Mouse (Mus musculus): Measurements from ENCODE around the gene Thap3. TPM values are rescaled to one million over a fixed set of nuclear protein-coding genes. Genes with fewer than 3 reads are reported as not detected.

Thap3 gene
- polyA plus RNA-seq, 1 experiment: 20.0 TPM

- H3K36me3 ChIP-seq (ENCODE audit: control insufficient read depth, insufficient read depth, low read length, poor library complexity, severe bottlenecking): peaks cover 7% of the 10 kb centered on the region; the same call in 1 of the 2 replicates
- no peak overlapping the region for H3K4me3 ChIP-seq (ENCODE audit: low read depth, low read length)
- no peak for TF ChIP-seq POLR2A (IDR thresholded peaks at IDR 0.05; ENCODE audit: insufficient read depth, low read length)
- TF ChIP-seq CTCF (IDR thresholded peaks at IDR 0.05; ENCODE audit: low read depth, low read length): peak; percentile 56
Measured at GRCm38 (mm10) chr4:152021568-152022097, 32.8 kb upstream of the Thap3 start.

GRCm38 (mm10) chr4:152020024-152020423, 31.2 kb upstream of the Thap3 start:
- Histone ChIP-seq H3K4me1 (ENCODE audit: control insufficient read depth, insufficient read depth, low read length) (no peaks in the 10 kb centered on the region), H3K9me3 (replicated peaks; ENCODE audit: control insufficient read depth, insufficient read depth, low read length, poor library complexity, severe bottlenecking) (no peaks in the 10 kb centered on the region), H3K36me3 (ENCODE audit: control insufficient read depth, insufficient read depth, low read length, poor library complexity, severe bottlenecking) (peaks cover 12% of the 10 kb centered on the region), H3K27me3 (ENCODE audit: control insufficient read depth, insufficient read depth, low read length, poor library complexity, severe bottlenecking) (no peaks in the 10 kb centered on the region), H3K4me3 (ENCODE audit: low read depth, low read length) (no peak overlapping the region), H3K9ac (ENCODE audit: low read depth, poor library complexity, severe bottlenecking) (no peak overlapping the region), H3K27ac (ENCODE audit: insufficient read depth, low read length) (no peak overlapping the region)
- TF ChIP-seq POLR2A (IDR thresholded peaks at IDR 0.05; ENCODE audit: insufficient read depth, low read length) (no peak), CTCF (IDR thresholded peaks at IDR 0.05; ENCODE audit: low read depth, low read length) (no peak), EP300 (IDR thresholded peaks at IDR 0.05; ENCODE audit: insufficient read depth, low read depth, low read length) (no peak)

More at GRCm38 (mm10) chr4:152021568-152022097, 32.8 kb upstream of the Thap3 start:
- H3K9ac ChIP-seq (ENCODE audit: low read depth, poor library complexity, severe bottlenecking): no peak overlapping the region
- H3K27ac ChIP-seq (ENCODE audit: insufficient read depth, low read length): no peak overlapping the region
- H3K4me1 ChIP-seq (ENCODE audit: control insufficient read depth, insufficient read depth, low read length): no peaks in the 10 kb centered on the region
- H3K9me3 ChIP-seq (replicated peaks; ENCODE audit: control insufficient read depth, insufficient read depth, low read length, poor library complexity, severe bottlenecking): no peaks in the 10 kb centered on the region
- no peaks in the 10 kb centered on the region for H3K27me3 ChIP-seq (ENCODE audit: control insufficient read depth, insufficient read depth, low read length, poor library complexity, severe bottlenecking)

- TF ChIP-seq CTCF (IDR thresholded peaks at IDR 0.05; ENCODE audit: low read depth, low read length) (no peak), POLR2A (IDR thresholded peaks at IDR 0.05; ENCODE audit: insufficient read depth, low read length) (no peak), EP300 (IDR thresholded peaks at IDR 0.05; ENCODE audit: insufficient read depth, low read depth, low read length) (no peak)
- Histone ChIP-seq H3K9ac (ENCODE audit: low read depth, poor library complexity, severe bottlenecking) (no peak overlapping the region), H3K36me3 (ENCODE audit: control insufficient read depth, insufficient read depth, low read length, poor library complexity, severe bottlenecking) (peaks cover 17% of the 10 kb centered on the region), H3K27ac (ENCODE audit: insufficient read depth, low read length) (no peak overlapping the region), H3K27me3 (ENCODE audit: control insufficient read depth, insufficient read depth, low read length, poor library complexity, severe bottlenecking) (no peaks in the 10 kb centered on the region), H3K4me1 (ENCODE audit: control insufficient read depth, insufficient read depth, low read length) (no peaks in the 10 kb centered on the region), H3K4me3 (ENCODE audit: low read depth, low read length) (no peak overlapping the region), H3K9me3 (replicated peaks; ENCODE audit: control insufficient read depth, insufficient read depth, low read length, poor library complexity, severe bottlenecking) (no peaks in the 10 kb centered on the region)
Measured at GRCm38 (mm10) chr4:152019073-152019472, 30.3 kb upstream of the Thap3 start.

DNA sequence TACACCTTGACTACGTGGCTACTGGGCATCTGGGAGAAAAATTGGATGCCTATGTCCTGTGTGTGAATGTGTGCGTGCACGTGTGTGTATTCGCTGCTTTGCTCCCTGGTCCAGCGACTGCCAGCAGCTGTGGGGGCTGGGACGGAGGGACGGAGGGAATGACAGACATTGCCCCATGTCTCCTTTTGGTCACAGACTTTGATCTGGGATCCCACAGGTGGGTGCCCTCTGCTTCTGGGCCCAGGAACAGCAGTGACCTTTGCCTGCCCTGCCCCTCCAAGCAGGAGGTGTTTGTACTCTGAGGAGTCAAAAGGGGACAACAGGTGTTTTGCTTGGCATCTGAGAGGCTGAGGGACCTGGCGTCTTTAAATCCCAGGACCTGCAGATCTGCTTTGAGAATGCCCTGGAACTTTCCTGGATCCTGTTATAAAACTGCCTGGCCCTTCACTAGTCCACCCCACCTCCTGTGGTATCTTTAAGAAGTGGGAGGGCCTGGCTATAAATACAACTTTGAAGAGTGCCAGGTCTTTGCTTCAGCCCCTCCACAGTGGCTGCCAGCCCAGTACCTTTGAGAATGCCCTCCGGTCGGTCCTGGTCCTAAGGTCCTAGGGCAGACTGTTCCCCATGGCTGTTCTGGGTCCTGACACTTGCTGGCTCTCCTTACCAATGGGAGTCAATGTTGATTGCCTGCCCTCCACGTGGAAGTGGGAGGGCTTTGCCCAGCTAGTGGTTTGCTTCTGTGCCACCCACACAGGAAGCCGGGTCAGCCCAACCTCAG, 24.4 kb upstream of the Thap3 start:
- no peaks in the 10 kb centered on the region for H3K27me3 ChIP-seq (ENCODE audit: control insufficient read depth, insufficient read depth, low read length, poor library complexity, severe bottlenecking)
- no peak overlapping the region for H3K9ac ChIP-seq (ENCODE audit: low read depth, poor library complexity, severe bottlenecking)
- H3K4me1 ChIP-seq (ENCODE audit: control insufficient read depth, insufficient read depth, low read length): no peaks in the 10 kb centered on the region
- peaks cover 30% of the 10 kb centered on the region for H3K36me3 ChIP-seq (ENCODE audit: control insufficient read depth, insufficient read depth, low read length, poor library complexity, severe bottlenecking)
- H3K4me3 ChIP-seq (ENCODE audit: low read depth, low read length): no peak overlapping the region
- no peak for TF ChIP-seq EP300 (IDR thresholded peaks at IDR 0.05; ENCODE audit: insufficient read depth, low read depth, low read length)
- no peak for TF ChIP-seq CTCF (IDR thresholded peaks at IDR 0.05; ENCODE audit: low read depth, low read length)
- H3K9me3 ChIP-seq (replicated peaks; ENCODE audit: control insufficient read depth, insufficient read depth, low read length, poor library complexity, severe bottlenecking): no peaks in the 10 kb centered on the region
- H3K27ac ChIP-seq (ENCODE audit: insufficient read depth, low read length): no peak overlapping the region

DNA sequence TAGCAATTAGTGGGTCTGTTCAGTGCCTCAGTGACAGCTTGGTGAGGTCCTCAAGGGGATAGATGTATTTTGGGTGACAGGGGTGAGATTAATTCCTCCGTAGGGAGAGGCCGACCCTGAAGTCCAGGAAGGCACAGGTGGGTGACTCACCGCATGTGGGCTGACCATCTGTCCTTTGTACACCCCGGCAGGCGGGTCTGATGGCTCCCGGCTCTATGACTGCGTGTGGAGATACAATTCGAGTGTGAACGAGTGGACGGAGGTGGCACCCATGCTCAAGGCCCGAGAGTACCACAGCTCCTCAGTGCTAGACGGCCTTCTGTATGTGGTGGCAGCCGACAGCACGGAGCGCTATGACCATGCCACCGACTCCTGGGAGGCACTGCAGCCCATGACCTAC, 23.3 kb upstream of the Thap3 start:
- TF ChIP-seq POLR2A (IDR thresholded peaks at IDR 0.05; ENCODE audit: insufficient read depth, low read length) (no peak), EP300 (IDR thresholded peaks at IDR 0.05; ENCODE audit: insufficient read depth, low read depth, low read length) (no peak), CTCF (IDR thresholded peaks at IDR 0.05; ENCODE audit: low read depth, low read length) (no peak)
- no peaks in the 10 kb centered on the region for H3K4me1 ChIP-seq (ENCODE audit: control insufficient read depth, insufficient read depth, low read length)
- no peak overlapping the region for H3K9ac ChIP-seq (ENCODE audit: low read depth, poor library complexity, severe bottlenecking)
- H3K9me3 ChIP-seq (replicated peaks; ENCODE audit: control insufficient read depth, insufficient read depth, low read length, poor library complexity, severe bottlenecking): no peaks in the 10 kb centered on the region
- H3K27ac ChIP-seq (ENCODE audit: insufficient read depth, low read length): no peak overlapping the region
- H3K27me3 ChIP-seq (ENCODE audit: control insufficient read depth, insufficient read depth, low read length, poor library complexity, severe bottlenecking): no peaks in the 10 kb centered on the region
- peaks cover 30% of the 10 kb centered on the region for H3K36me3 ChIP-seq (ENCODE audit: control insufficient read depth, insufficient read depth, low read length, poor library complexity, severe bottlenecking)
- H3K4me3 ChIP-seq (ENCODE audit: low read depth, low read length): 0 out of 2 replicates have a peak overlapping the region, but pooled peaks have one; percentile 7

GRCm38 (mm10) chr4:152011171-152011760, 22.5 kb upstream of the Thap3 start:
- no peaks in the 10 kb centered on the region for H3K9me3 ChIP-seq (replicated peaks; ENCODE audit: control insufficient read depth, insufficient read depth, low read length, poor library complexity, severe bottlenecking)
- no peaks in the 10 kb centered on the region for H3K4me1 ChIP-seq (ENCODE audit: control insufficient read depth, insufficient read depth, low read length)
- H3K36me3 ChIP-seq (ENCODE audit: control insufficient read depth, insufficient read depth, low read length, poor library complexity, severe bottlenecking): peaks cover 30% of the 10 kb centered on the region
- no peak for TF ChIP-seq EP300 (IDR thresholded peaks at IDR 0.05; ENCODE audit: insufficient read depth, low read depth, low read length)
- TF ChIP-seq POLR2A (IDR thresholded peaks at IDR 0.05; ENCODE audit: insufficient read depth, low read length): no peak
- TF ChIP-seq CTCF (IDR thresholded peaks at IDR 0.05; ENCODE audit: low read depth, low read length): no peak
- H3K27ac ChIP-seq (ENCODE audit: insufficient read depth, low read length): no peak overlapping the region
- peak overlapping the region; percentile 69; the same call in 1 of the 2 replicates for H3K9ac ChIP-seq (ENCODE audit: low read depth, poor library complexity, severe bottlenecking)
- H3K4me3 ChIP-seq (ENCODE audit: low read depth, low read length): peak overlapping the region; percentile 93
- no peaks in the 10 kb centered on the region for H3K27me3 ChIP-seq (ENCODE audit: control insufficient read depth, insufficient read depth, low read length, poor library complexity, severe bottlenecking)

Measured in ES-Bruce4 (cell line).